Mouse (Mus musculus) ovary, adult 18-20 months (tissue): ENCODE data around the gene Zfp874a.
A peak's percentile ranks its signal among the peaks of the same experiment; 100 is the strongest.
"Not testable (repeated sequence)": the region's sequence is repeated elsewhere in the genome, so short reads cannot be mapped to it uniquely, and the experiment has no call there.

Experiments
- DNase-seq: peaks from one replicate; pipeline ENCODE4 v3.0.0; 2022; ENCODE audit warnings: low spot score, mixed read lengths

The Zfp874a gene

GRCm38 (mm10) chr13:67376255-67376654, 75.2 kb downstream of the Zfp874a start:
- DNase-seq: not testable (repeated sequence)

GRCm38 (mm10) chr13:67375050-67375911, 76.1 kb downstream of the Zfp874a start, which contains the start of the genes Gm28041 and Zfp456:
Gene Gm28041, minus strand, starts transcription at chr13:67375733.
Gene Zfp456, minus strand, starts transcription at chr13:67375810.
- DNase-seq: peak; percentile 60
